Mouse (Mus musculus) neural tube, embryonic 15.5 days (tissue): ENCODE measurements around the gene Zmiz1. TPM values are rescaled to one million over a fixed set of nuclear protein-coding genes. Genes with fewer than 3 reads are reported as not detected.

Experiments used
- ATAC-seq: fragments of 200-750 bp; cut with Nextera tagmentation; 2 replicates; pipeline ENCODE4 v1.8.0; 2017; ENCODE audit warnings: mild to moderate bottlenecking, moderate TSS enrichment, moderate library complexity; ENCODE audit not compliant: low FRiP score
- H3K27ac ChIP-seq: fragments of 300-500 bp; sonication (generic); replicated peaks from 2 replicates; pipeline ENCODE4 v1.5.1; 2015; ENCODE audit warnings: mild to moderate bottlenecking, inconsistent platforms
- H3K27me3 ChIP-seq: fragments of 300-500 bp; sonication (generic); replicated peaks from 2 replicates; pipeline ENCODE4 v1.6.1; 2015; ENCODE audit warnings: inconsistent platforms
- H3K36me3 ChIP-seq: fragments of 300-500 bp; sonication (generic); 2 replicates; pipeline ENCODE4 v1.6.1; 2015; ENCODE audit warnings: inconsistent platforms
- H3K4me1 ChIP-seq: fragments of 300-500 bp; sonication (generic); 2 replicates; pipeline ENCODE4 v1.6.1; 2015; ENCODE audit warnings: inconsistent platforms
- H3K4me2 ChIP-seq: fragments of 300-500 bp; sonication (generic); 2 replicates; pipeline ENCODE4 v1.6.1; 2015; ENCODE audit warnings: inconsistent platforms, mild to moderate bottlenecking, moderate library complexity
- H3K4me3 ChIP-seq: fragments of 300-500 bp; sonication (generic); replicated peaks from 2 replicates; pipeline ENCODE4 v1.5.1; 2015; ENCODE audit warnings: mild to moderate bottlenecking, inconsistent platforms
- H3K9ac ChIP-seq: fragments of 300-500 bp; sonication (generic); replicated peaks from 2 replicates; pipeline ENCODE4 v1.6.1; 2015; ENCODE audit warnings: mild to moderate bottlenecking, inconsistent platforms
- H3K9me3 ChIP-seq: fragments of 300-500 bp; sonication (generic); replicated peaks from 2 replicates; pipeline ENCODE4 v1.6.1; 2016; ENCODE audit warnings: inconsistent platforms
- WGBS: fragments of 180-500 bp; shearing (Covaris S2); methylation state at CpG from one replicate; pipeline ENCODE4 v1.1.7; 2015; ENCODE audit warnings: mixed read lengths; 5-methylcytosine and 5-hydroxymethylcytosine counted together
- polyA plus RNA-seq: library from polyadenylated mRNA; unstranded; fragments of >200 nt; fragmentation: Nextera tagmentation; extraction: Ambion mirVana; gene quantifications from 2 replicates; pipeline ENCODE4 v1.2.1, GENCODE M21; 2015

Zmiz1 gene
- polyA plus RNA-seq, 1 experiment from 2014 or later: 54.7 TPM

DNA sequence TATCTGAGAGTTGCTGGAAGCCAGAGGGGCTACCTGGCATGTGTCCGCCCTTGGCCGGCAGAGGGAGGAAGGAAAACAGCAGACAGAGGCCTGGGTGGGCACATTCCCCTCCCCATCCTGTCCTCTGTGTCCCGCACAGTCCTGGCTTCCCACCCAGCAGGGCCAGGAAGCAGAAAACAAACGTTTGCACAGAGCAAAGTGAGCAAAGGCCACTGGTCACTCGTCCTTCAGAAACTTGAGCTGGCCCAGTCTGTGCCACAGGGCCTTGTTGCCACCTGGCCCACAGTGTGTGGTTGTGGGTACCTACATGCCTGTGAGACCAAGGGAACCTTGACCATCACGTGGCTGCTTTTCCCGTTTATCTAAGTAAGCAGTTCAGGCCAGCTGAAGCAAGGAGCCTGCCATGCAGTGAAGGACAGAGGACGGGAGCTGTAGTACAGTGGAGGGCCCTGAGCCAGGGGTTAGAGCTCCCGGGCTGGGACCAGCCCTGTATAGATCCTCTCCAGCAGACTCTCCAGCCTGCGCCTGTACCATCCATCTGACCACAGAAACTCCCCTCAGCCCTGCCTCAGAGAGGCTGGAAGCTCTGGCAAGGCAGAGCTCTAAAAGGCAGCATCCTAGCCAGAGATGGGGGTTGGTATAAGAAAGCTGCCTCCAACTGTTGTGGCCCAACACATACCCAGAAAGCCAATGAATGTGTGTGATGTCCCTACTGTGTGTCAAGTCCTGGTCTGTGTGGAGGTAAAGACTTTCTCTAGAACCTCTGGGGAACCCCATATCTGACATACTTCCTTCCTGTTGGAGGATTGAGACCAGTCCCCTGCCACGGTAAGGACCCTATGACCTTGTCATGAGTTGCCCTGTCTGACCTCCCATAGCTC is 64.5 kb downstream of the Zmiz1 start:
- ATAC-seq: no peak
- Histone ChIP-seq H3K4me1 (peaks cover 66% of the 10 kb centered on the region), H3K27ac (peak overlapping the region; percentile 54; the same call in 1 of the 2 replicates), H3K9me3 (no peaks in the 10 kb centered on the region), H3K36me3 (no peaks in the 10 kb centered on the region), H3K9ac (no peak overlapping the region), H3K27me3 (no peaks in the 10 kb centered on the region), H3K4me2 (no peak overlapping the region), H3K4me3 (no peak overlapping the region)
- WGBS: 69% methylated on average over 11 of the region's 11 CpGs

DNA sequence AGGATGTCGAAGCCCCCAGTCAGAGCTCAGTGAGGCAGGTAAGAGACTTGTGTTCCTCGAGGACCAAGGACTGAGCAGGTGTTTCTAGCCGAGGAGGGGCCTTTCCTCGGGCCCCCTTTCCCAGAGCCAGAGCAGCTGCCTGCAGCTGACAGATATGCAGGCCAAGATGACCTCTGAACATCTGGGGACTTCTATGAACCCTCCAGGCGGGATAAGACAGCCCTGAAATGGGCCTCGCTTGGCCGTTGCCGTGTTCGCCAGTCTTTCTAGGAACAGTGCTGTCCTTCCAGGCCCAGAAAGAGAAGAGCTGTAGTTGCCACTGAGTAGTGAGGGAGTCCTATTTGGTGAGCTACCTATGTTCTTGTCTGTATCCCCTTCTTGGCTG is 65.1 kb downstream of the Zmiz1 start:
- WGBS: 77% methylated on average over 9 of the region's 9 CpGs

DNA sequence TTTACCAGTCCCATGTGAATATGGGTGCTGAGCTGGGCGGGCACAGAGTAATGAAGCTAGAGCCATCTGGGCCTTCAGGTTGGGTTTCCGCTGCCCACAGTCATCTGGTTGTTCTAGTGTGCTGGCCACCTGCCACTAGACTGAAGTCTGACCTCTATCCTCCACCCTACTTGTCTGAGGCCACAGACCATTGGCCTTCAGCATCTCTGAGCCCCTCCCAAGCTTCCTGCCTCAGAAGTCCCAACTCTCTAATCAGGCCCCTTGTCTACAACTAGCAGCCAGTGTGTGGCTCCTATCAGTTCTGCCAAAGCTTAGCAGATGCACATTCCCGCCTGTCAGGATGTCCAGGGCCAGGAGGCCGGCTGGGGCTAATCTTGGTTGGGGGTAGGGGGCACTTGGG is 65.9 kb downstream of the Zmiz1 start:
- no peak for ATAC-seq
- H3K4me3 ChIP-seq: no peak overlapping the region
- no peaks in the 10 kb centered on the region for H3K36me3 ChIP-seq
- H3K4me2 ChIP-seq: no peak overlapping the region
- H3K27ac ChIP-seq: no peak overlapping the region
- 82% methylated on average over 4 of the region's 4 CpGs for WGBS
- H3K9me3 ChIP-seq: no peaks in the 10 kb centered on the region
- H3K4me1 ChIP-seq: peaks cover 56% of the 10 kb centered on the region
- no peaks in the 10 kb centered on the region for H3K27me3 ChIP-seq
- no peak overlapping the region for H3K9ac ChIP-seq

More for the DNA sequence above, 65.1 kb downstream of the Zmiz1 start:
- H3K27me3 ChIP-seq: no peaks in the 10 kb centered on the region
- peaks cover 64% of the 10 kb centered on the region for H3K4me1 ChIP-seq
- no peak overlapping the region for H3K27ac ChIP-seq
- no peak overlapping the region for H3K9ac ChIP-seq
- H3K9me3 ChIP-seq: no peaks in the 10 kb centered on the region
- ATAC-seq: no peak
- H3K4me3 ChIP-seq: no peak overlapping the region
- no peaks in the 10 kb centered on the region for H3K36me3 ChIP-seq
- H3K4me2 ChIP-seq: no peak overlapping the region

DNA sequence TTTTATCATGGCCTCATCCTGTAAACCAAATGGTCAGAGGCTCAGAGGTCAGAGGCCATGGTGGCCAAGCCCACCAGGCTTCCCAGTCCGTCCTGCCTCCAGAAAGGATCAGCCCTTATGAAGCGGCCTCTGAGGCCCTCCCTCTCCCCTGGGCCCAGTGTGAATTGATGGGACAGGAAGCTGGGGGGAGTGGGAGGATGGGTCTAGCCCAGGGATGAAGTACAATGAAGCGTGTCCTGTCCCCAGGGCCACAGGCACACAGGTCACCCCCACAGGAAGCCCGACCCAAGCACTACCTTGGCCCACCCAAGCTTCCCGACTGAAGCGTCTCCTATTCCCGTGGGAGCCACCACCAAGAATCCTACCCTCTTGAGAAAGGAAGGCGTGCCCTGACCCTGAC is 66.7 kb downstream of the Zmiz1 start:
- peaks cover 48% of the 10 kb centered on the region for H3K4me1 ChIP-seq
- H3K9me3 ChIP-seq: no peaks in the 10 kb centered on the region
- H3K4me3 ChIP-seq: no peak overlapping the region
- H3K36me3 ChIP-seq: no peaks in the 10 kb centered on the region
- no peak overlapping the region for H3K4me2 ChIP-seq
- WGBS: 81% methylated on average over 8 of the region's 8 CpGs
- no peak overlapping the region for H3K9ac ChIP-seq
- no peaks in the 10 kb centered on the region for H3K27me3 ChIP-seq
- H3K27ac ChIP-seq: peak overlapping the region; percentile 28; the same call in 1 of the 2 replicates
- ATAC-seq: 0 out of 2 replicates have a peak, but pooled peaks have one; percentile 22

DNA sequence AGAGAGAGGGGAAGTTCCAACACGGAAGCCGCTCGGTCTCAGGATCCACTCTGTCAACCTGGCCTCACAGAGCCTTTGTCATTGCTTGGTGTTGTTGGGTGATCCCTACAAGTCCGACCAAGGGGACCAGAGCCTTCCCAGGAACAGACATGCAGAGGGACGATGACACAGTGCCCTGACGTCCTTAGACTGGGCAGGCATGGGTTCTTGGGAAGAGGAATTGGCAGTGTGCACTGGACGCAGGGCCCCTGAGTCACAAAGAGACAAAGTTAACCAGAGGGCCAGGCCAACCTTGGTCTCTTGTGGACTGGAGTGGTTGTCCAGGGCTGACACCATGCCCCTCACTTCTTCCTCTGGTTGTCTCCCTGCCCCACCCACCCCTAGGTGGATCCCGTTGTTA is 67.9 kb downstream of the Zmiz1 start:
- ATAC-seq: no peak
- Histone ChIP-seq H3K4me3 (no peak overlapping the region), H3K9ac (no peak overlapping the region), H3K27ac (no peak overlapping the region), H3K27me3 (no peaks in the 10 kb centered on the region), H3K36me3 (no peaks in the 10 kb centered on the region), H3K4me2 (no peak overlapping the region), H3K4me1 (peaks cover 41% of the 10 kb centered on the region), H3K9me3 (no peaks in the 10 kb centered on the region)
- WGBS: 94% methylated on average over 8 of the region's 8 CpGs

DNA sequence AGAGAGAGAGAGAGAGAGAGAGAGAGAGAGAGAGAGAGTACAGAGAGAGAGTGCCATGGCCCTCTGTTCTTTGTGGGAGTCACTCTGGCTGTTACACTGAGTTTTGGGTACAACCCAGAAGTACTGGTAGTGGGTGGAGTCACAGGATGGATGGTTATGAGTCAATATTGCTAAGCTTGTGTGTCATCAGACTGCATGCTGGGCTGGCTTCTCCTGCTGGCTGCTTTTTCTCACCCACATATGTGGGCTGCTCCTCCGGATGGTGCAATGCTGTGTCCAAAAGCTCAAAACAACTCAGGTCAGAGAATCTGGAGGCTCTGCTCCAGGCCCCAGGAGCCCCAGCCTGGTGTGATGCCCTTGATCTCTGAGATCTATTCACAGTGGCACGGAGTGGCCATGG is 68.3 kb downstream of the Zmiz1 start:
- Histone ChIP-seq H3K4me2 (no peak overlapping the region), H3K36me3 (no peaks in the 10 kb centered on the region), H3K4me1 (peaks cover 41% of the 10 kb centered on the region), H3K9me3 (no peaks in the 10 kb centered on the region), H3K4me3 (no peak overlapping the region), H3K27me3 (no peaks in the 10 kb centered on the region), H3K27ac (no peak overlapping the region), H3K9ac (no peak overlapping the region)
- ATAC-seq: no peak
- 87% methylated on average over 2 of the region's 2 CpGs for WGBS

DNA sequence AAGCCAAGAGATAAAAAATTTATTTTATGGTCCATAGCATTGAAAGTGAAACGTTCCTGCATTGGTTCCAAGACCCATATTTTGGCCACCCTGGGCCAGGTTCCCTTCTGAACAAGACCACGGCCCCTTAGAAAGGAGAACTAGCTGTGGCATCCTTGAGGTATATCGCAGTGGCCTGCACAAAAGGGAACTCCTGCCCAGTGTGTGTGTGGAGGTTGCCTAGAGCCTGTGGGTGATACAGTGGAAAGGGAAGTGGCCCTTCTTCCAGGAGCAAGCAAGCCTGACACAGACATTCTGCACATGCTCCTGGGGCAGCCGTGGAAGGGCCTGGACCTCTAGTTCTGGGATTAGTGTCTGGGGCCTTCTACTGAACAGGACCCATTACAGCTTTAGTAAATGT is 71.4 kb downstream of the Zmiz1 start:
- Histone ChIP-seq H3K4me3 (no peak overlapping the region), H3K4me2 (no peak overlapping the region), H3K27ac (no peak overlapping the region), H3K9ac (no peak overlapping the region), H3K9me3 (no peaks in the 10 kb centered on the region), H3K36me3 (no peaks in the 10 kb centered on the region), H3K27me3 (no peaks in the 10 kb centered on the region), H3K4me1 (peaks cover 40% of the 10 kb centered on the region)
- no peak for ATAC-seq
- 84% methylated on average over 4 of the region's 4 CpGs for WGBS

DNA sequence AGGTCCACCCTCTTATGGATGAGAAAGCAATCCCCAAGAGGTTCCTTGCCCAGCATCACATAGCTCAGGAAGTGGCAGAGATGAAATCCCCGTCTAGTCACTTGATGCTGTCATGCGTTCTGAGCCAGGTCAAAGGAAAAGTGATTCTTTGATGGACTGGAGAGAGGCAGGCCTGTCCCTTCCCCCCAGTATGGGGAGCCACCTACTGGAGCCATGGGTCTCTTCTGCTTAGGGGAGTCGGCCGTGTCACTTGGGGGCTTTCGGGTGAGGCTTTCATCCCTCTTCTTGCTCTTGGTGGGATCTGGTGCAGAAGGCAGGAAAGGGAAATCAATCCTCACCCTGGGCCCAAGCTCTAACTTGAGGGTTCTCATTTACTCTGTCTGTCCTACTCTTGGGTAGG is 71.8 kb downstream of the Zmiz1 start:
- 72% methylated on average over 5 of the region's 5 CpGs for WGBS
- ATAC-seq: no peak
- no peaks in the 10 kb centered on the region for H3K9me3 ChIP-seq
- H3K36me3 ChIP-seq: no peaks in the 10 kb centered on the region
- H3K4me2 ChIP-seq: no peak overlapping the region
- no peak overlapping the region for H3K4me3 ChIP-seq
- no peak overlapping the region for H3K27ac ChIP-seq
- no peak overlapping the region for H3K9ac ChIP-seq
- H3K27me3 ChIP-seq: no peaks in the 10 kb centered on the region
- H3K4me1 ChIP-seq: peaks cover 35% of the 10 kb centered on the region

DNA sequence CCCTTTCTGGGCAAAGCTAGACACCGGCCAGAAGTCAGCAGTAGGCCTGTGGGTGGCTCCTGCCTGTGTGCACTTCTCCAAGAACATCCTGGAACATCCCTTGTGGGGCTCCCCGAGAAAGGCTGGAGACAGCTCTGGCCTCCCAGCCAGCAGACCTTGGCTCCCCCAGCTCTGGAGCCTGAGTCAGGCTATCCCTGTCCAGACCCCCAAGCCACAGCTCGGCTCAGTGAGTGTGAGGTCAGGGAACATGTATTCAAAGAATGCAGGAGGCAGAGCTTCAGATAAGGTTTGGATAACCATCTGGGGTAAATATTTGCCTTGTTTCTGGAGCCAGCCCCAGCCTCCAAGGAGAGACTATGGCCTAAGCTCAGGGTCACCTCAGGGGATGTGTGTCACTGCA is 74.0 kb downstream of the Zmiz1 start:
- H3K36me3 ChIP-seq: peaks cover 12% of the 10 kb centered on the region; the same call in 1 of the 2 replicates
- H3K4me2 ChIP-seq: no peak overlapping the region
- H3K27me3 ChIP-seq: no peaks in the 10 kb centered on the region
- H3K4me3 ChIP-seq: no peak overlapping the region
- no peak overlapping the region for H3K27ac ChIP-seq
- no peak for ATAC-seq
- no peaks in the 10 kb centered on the region for H3K9me3 ChIP-seq
- 75% methylated on average over 3 of the region's 3 CpGs for whole genome bisulfite sequencing
- no peak overlapping the region for H3K9ac ChIP-seq
- H3K4me1 ChIP-seq: peaks cover 36% of the 10 kb centered on the region

DNA sequence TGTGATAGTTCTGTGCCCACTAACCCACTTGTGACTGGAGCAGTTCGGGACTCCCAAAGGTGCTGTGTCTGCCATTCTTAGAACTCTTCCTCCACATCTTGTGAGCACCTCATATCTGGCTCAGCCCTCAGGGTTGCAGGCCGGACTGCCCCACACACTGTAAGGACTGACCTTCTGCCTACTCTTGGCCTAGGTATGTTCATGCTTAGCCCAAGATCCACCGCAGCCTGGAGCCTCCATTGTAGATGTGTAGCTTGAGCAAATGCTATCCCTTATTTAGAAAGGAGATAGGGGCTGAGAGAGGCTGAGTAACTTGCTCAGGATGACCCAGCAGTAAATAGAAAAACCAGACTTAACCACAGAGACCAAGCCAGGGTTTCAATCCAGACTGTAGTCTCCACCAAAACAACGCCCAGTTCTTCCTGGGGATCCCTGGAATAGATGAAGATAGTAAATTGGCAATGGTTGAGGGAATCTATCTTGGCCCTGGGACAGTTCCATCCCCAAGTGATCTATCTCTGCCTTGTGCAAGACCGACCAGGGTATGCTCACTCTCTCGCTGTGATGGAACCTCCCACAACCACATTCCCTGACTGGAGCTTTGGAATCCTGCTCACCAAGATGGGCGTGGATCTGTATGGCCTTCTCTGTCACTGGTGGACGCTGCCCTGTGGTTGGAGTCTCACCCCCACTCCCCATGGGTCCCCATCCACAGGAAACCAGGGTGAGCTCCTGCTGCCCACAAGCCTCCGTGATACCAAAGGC is 74.8 kb downstream of the Zmiz1 start:
- 79% methylated on average over 9 of the region's 9 CpGs for WGBS
- no peak overlapping the region for H3K9ac ChIP-seq
- H3K4me1 ChIP-seq: peaks cover 39% of the 10 kb centered on the region
- no peak overlapping the region for H3K4me2 ChIP-seq
- H3K36me3 ChIP-seq: peaks cover 15% of the 10 kb centered on the region; the same call in 1 of the 2 replicates
- H3K27me3 ChIP-seq: no peaks in the 10 kb centered on the region
- H3K4me3 ChIP-seq: no peak overlapping the region
- no peak for ATAC-seq
- no peak overlapping the region for H3K27ac ChIP-seq
- no peaks in the 10 kb centered on the region for H3K9me3 ChIP-seq

DNA sequence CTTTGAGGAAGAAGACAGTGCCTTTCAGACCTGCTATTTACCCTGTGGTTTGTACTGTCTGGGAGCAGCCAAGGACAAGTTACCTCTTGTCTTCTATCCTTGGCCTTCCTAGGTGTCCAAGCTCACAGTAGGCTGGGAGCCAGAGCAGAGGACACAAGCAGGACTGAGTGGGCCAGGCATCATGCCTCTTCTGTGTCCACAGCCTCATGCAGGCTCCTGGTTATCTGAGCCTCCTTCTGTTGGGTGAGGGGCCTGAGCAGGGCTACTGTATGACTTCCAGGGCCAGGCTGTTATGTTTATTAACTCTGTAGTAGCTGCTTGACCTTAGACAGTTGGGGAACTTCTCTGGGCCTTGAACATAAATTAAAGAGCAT is 75.4 kb downstream of the Zmiz1 start:
- no peak overlapping the region for H3K9ac ChIP-seq
- no peak for ATAC-seq

More for the DNA sequence above, 75.4 kb downstream of the Zmiz1 start:
- no peak overlapping the region for H3K4me2 ChIP-seq
- H3K4me3 ChIP-seq: no peak overlapping the region
- peaks cover 15% of the 10 kb centered on the region; the same call in 1 of the 2 replicates for H3K36me3 ChIP-seq
- H3K4me1 ChIP-seq: peaks cover 42% of the 10 kb centered on the region
- no peaks in the 10 kb centered on the region for H3K9me3 ChIP-seq
- H3K27me3 ChIP-seq: no peaks in the 10 kb centered on the region
- H3K27ac ChIP-seq: no peak overlapping the region
